Mouse (Mus musculus): ENCODE data around the gene Acbd3. TPM values are rescaled to one million over a fixed set of nuclear protein-coding genes. Genes with fewer than 3 reads are reported as not detected.

Gene Acbd3
- polyA plus RNA-seq, 1 experiment from 2014 or later: 17.0 TPM

GRCm38 (mm10) chr1:180777660-180778402 lies 52.0 kb downstream of the Acbd3 start:
- Histone ChIP-seq H3K9me3 (replicated peaks) (0 out of 2 replicates have a peak, but pooled peaks cover 7% of the 10 kb centered on the region), H3K27me3 (ENCODE audit: low read depth, poor library complexity, severe bottlenecking) (peaks cover 24% of the 10 kb centered on the region), H3K36me3 (no peaks in the 10 kb centered on the region), H3K4me3 (peak overlapping the region; percentile 80), H3K27ac (replicated peaks) (peak overlapping the region; percentile 96), H3K4me1 (peaks cover 35% of the 10 kb centered on the region)
- peak; percentile 90 for DNase-seq (ENCODE audit: low spot score)
- WGBS: under 1% methylated on average over 56 of the region's 56 CpGs

- Histone ChIP-seq H3K36me3 (no peaks in the 10 kb centered on the region), H3K27me3 (ENCODE audit: low read depth, poor library complexity, severe bottlenecking) (peaks cover 24% of the 10 kb centered on the region), H3K27ac (replicated peaks) (peak overlapping the region; percentile 96), H3K4me1 (peaks cover 40% of the 10 kb centered on the region), H3K9me3 (replicated peaks) (0 out of 2 replicates have a peak, but pooled peaks cover 7% of the 10 kb centered on the region), H3K4me3 (peak overlapping the region; percentile 80)
- under 1% methylated on average over 13 of the region's 13 CpGs for WGBS
- no peak for DNase-seq (ENCODE audit: low spot score)
Measured at GRCm38 (mm10) chr1:180778403-180778754, 52.5 kb downstream of the Acbd3 start.

- no peak for DNase-seq (ENCODE audit: low spot score)
- Histone ChIP-seq H3K27ac (replicated peaks) (no peak overlapping the region), H3K4me1 (peaks cover 45% of the 10 kb centered on the region), H3K27me3 (ENCODE audit: low read depth, poor library complexity, severe bottlenecking) (peaks cover 24% of the 10 kb centered on the region), H3K9me3 (replicated peaks) (0 out of 2 replicates have a peak, but pooled peaks cover 7% of the 10 kb centered on the region), H3K36me3 (no peaks in the 10 kb centered on the region), H3K4me3 (peak overlapping the region; percentile 80; the same call in 1 of the 2 replicates)
- WGBS: 82% methylated on average over 10 of the region's 10 CpGs
Measured at GRCm38 (mm10) chr1:180778941-180779340, 53.1 kb downstream of the Acbd3 start.

- Histone ChIP-seq H3K4me3 (no peak overlapping the region), H3K4me1 (peaks cover 45% of the 10 kb centered on the region), H3K27me3 (ENCODE audit: low read depth, poor library complexity, severe bottlenecking) (peaks cover 24% of the 10 kb centered on the region), H3K36me3 (no peaks in the 10 kb centered on the region), H3K9me3 (replicated peaks) (0 out of 2 replicates have a peak, but pooled peaks cover under 1% of the 10 kb centered on the region), H3K27ac (replicated peaks) (no peak overlapping the region)
- 94% methylated on average over 8 of the region's 8 CpGs for WGBS
- DNase-seq (ENCODE audit: low spot score): no peak
Measured at GRCm38 (mm10) chr1:180780291-180780690, 54.4 kb downstream of the Acbd3 start.

GRCm38 (mm10) chr1:180781250-180781649 lies 55.4 kb downstream of the Acbd3 start:
- 86% methylated on average over 5 of the region's 5 CpGs for WGBS
- Histone ChIP-seq H3K9me3 (replicated peaks) (no peaks in the 10 kb centered on the region), H3K36me3 (no peaks in the 10 kb centered on the region), H3K27me3 (ENCODE audit: low read depth, poor library complexity, severe bottlenecking) (peaks cover 24% of the 10 kb centered on the region), H3K4me1 (peaks cover 38% of the 10 kb centered on the region), H3K27ac (replicated peaks) (no peak overlapping the region), H3K4me3 (no peak overlapping the region)
- DNase-seq (ENCODE audit: low spot score): no peak

- 71% methylated on average over 9 of the region's 9 CpGs for WGBS
- no peak overlapping the region for H3K27ac ChIP-seq (replicated peaks)
Measured at GRCm38 (mm10) chr1:180782906-180783579, 57.2 kb downstream of the Acbd3 start.

GRCm38 (mm10) chr1:180783580-180783928 lies 57.7 kb downstream of the Acbd3 start:
- H3K27ac ChIP-seq (replicated peaks): no peak overlapping the region

More at GRCm38 (mm10) chr1:180782906-180783579, 57.2 kb downstream of the Acbd3 start:
- Histone ChIP-seq H3K36me3 (no peaks in the 10 kb centered on the region), H3K4me3 (no peak overlapping the region), H3K9me3 (replicated peaks) (0 out of 2 replicates have a peak, but pooled peaks cover 2% of the 10 kb centered on the region), H3K27me3 (ENCODE audit: low read depth, poor library complexity, severe bottlenecking) (peaks cover 24% of the 10 kb centered on the region), H3K4me1 (peaks cover 21% of the 10 kb centered on the region)
- DNase-seq (ENCODE audit: low spot score): no peak

GRCm38 (mm10) chr1:180791821-180792480 lies 66.1 kb downstream of the Acbd3 start:
- Histone ChIP-seq H3K27ac (replicated peaks) (no peak overlapping the region), H3K9me3 (replicated peaks) (0 out of 2 replicates have a peak, but pooled peaks cover 4% of the 10 kb centered on the region), H3K27me3 (ENCODE audit: low read depth, poor library complexity, severe bottlenecking) (peaks cover 14% of the 10 kb centered on the region), H3K36me3 (no peaks in the 10 kb centered on the region), H3K4me3 (no peak overlapping the region), H3K4me1 (peaks cover 14% of the 10 kb centered on the region)
- 87% methylated on average over 14 of the region's 14 CpGs for WGBS
- no peak for DNase-seq (ENCODE audit: low spot score)

More at GRCm38 (mm10) chr1:180783580-180783928, 57.7 kb downstream of the Acbd3 start:
- no peak overlapping the region for H3K4me3 ChIP-seq
- H3K36me3 ChIP-seq: no peaks in the 10 kb centered on the region
- 26% methylated on average over 3 of the region's 3 CpGs for WGBS
- H3K4me1 ChIP-seq: peaks cover 17% of the 10 kb centered on the region
- peaks cover 24% of the 10 kb centered on the region for H3K27me3 ChIP-seq (ENCODE audit: low read depth, poor library complexity, severe bottlenecking)
- H3K9me3 ChIP-seq (replicated peaks): 0 out of 2 replicates have a peak, but pooled peaks cover 4% of the 10 kb centered on the region
- DNase-seq (ENCODE audit: low spot score): no peak

GRCm38 (mm10) chr1:180792814-180793213 lies 67.0 kb downstream of the Acbd3 start:
- no peak overlapping the region for H3K4me3 ChIP-seq
- H3K27ac ChIP-seq (replicated peaks): no peak overlapping the region
- no peaks in the 10 kb centered on the region for H3K36me3 ChIP-seq
- DNase-seq (ENCODE audit: low spot score): no peak
- H3K27me3 ChIP-seq (ENCODE audit: low read depth, poor library complexity, severe bottlenecking): peaks cover 14% of the 10 kb centered on the region
- 0 out of 2 replicates have a peak, but pooled peaks cover 4% of the 10 kb centered on the region for H3K9me3 ChIP-seq (replicated peaks)
- H3K4me1 ChIP-seq: peaks cover 14% of the 10 kb centered on the region
- WGBS: 88% methylated on average over 4 of the region's 4 CpGs

- Histone ChIP-seq H3K4me3 (peak overlapping the region; percentile 59), H3K4me1 (peaks cover 14% of the 10 kb centered on the region), H3K9me3 (replicated peaks) (no peaks in the 10 kb centered on the region), H3K27ac (replicated peaks) (peak overlapping the region; percentile 78), H3K36me3 (no peaks in the 10 kb centered on the region), H3K27me3 (ENCODE audit: low read depth, poor library complexity, severe bottlenecking) (peaks cover 14% of the 10 kb centered on the region)
- peak; percentile 18 for DNase-seq (ENCODE audit: low spot score)
- WGBS: 12% methylated on average over 18 of the region's 18 CpGs
Measured at GRCm38 (mm10) chr1:180793445-180794117, 67.7 kb downstream of the Acbd3 start.

- peak overlapping the region; percentile 78 for H3K27ac ChIP-seq (replicated peaks)
- peaks cover 14% of the 10 kb centered on the region for H3K4me1 ChIP-seq
- peak; percentile 77 for DNase-seq (ENCODE audit: low spot score)
- H3K9me3 ChIP-seq (replicated peaks): no peaks in the 10 kb centered on the region
- H3K27me3 ChIP-seq (ENCODE audit: low read depth, poor library complexity, severe bottlenecking): peaks cover 14% of the 10 kb centered on the region
- no peaks in the 10 kb centered on the region for H3K36me3 ChIP-seq
- WGBS: under 1% methylated on average over 21 of the region's 21 CpGs
- H3K4me3 ChIP-seq: peak overlapping the region; percentile 59
Measured at GRCm38 (mm10) chr1:180794170-180794569, 68.3 kb downstream of the Acbd3 start.

- H3K4me1 ChIP-seq: peaks cover 10% of the 10 kb centered on the region
- H3K4me3 ChIP-seq: no peak overlapping the region
- H3K27me3 ChIP-seq (ENCODE audit: low read depth, poor library complexity, severe bottlenecking): peaks cover under 1% of the 10 kb centered on the region; the same call in 1 of the 2 replicates
- peaks cover 36% of the 10 kb centered on the region for H3K36me3 ChIP-seq
- no peak for DNase-seq (ENCODE audit: low spot score)
- H3K27ac ChIP-seq (replicated peaks): no peak overlapping the region
- no peaks in the 10 kb centered on the region for H3K9me3 ChIP-seq (replicated peaks)
- WGBS: 93% methylated on average over 5 of the region's 5 CpGs
Measured at GRCm38 (mm10) chr1:180798660-180799059, 72.8 kb downstream of the Acbd3 start.

Data from midbrain, embryonic 10.5 days (tissue).